Mouse (Mus musculus): ENCODE results near the gene Shisa8.

Shisa8 gene

DNA sequence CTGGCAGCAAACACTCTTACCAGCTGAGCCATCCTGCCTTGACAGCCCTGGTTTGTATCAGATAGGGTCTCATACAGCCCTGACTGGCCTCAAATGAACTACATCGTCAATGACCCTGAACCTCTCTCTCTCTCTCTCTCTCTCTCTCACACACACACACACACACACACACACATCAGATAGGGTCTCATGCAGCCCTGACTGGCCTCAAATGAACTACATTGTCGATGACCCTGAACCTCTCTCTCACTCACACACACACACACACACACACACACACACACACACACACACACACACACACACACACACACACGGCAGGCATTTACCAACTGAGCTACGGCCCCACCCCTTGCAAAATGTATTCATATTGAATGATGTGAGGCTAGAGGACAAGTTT is 18.5 kb upstream of the Shisa8 start:
- Histone ChIP-seq H3K36me3 (ENCODE audit: control insufficient read depth, insufficient read depth, low read length, poor library complexity, severe bottlenecking) (no peaks in the 10 kb centered on the region), H3K27me3 (ENCODE audit: control insufficient read depth, insufficient read depth, low read length, poor library complexity, severe bottlenecking) (no peaks in the 10 kb centered on the region)
- DNase-seq (ENCODE audit: low read depth, low spot score): no peak

DNA sequence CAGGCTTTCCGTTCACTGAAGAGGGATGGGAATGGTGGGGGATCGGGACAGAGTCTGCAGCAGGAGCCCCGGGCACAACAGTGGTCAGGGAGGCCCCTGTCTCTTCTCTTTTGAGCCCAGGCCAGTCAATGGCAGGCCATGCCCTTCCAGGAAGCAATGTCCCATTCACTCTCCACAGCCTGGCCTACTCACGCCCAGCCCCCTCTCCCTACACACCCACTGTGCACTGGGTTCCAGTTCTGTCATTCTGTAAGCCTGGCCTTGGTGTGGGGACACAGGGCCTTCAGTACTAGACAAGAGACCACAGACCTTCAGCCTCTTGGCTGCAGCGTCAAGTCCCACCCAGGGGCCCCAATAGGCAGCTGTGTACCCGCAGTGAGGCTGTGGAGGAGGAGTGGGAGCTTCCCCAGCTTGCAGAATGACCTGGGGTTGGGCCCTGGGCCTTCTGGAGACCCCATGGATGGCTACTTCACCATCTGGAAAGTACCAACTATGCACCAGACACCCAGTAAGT is 17.5 kb upstream of the Shisa8 start:
- DNase-seq (ENCODE audit: low read depth, low spot score): no peak
- no peaks in the 10 kb centered on the region for H3K36me3 ChIP-seq (ENCODE audit: control insufficient read depth, insufficient read depth, low read length, poor library complexity, severe bottlenecking)
- no peaks in the 10 kb centered on the region for H3K27me3 ChIP-seq (ENCODE audit: control insufficient read depth, insufficient read depth, low read length, poor library complexity, severe bottlenecking)

DNA sequence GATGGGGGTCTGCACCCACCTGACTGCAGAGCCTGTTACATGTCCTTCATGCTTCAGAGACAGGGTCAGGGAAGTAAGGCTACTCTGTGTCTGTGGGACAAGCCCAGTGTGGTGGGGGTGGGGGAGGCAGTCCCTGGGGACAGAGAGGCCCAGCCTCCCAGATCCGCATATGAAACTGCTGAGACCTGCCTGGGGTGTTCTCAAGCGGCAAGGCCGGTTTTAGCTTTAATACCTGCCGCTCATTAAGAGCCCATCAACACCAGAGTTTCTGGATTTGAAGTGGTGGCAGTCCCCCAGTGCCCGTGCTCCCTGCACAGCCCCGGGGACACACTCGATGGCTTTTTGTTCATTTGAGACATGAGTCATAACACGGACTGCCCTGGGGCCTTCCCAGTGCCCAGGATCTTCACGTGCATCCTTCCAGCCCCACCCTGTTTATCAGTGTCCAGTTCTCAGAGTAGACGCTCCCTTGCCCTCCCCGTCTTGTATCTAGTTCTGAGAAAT is 17.0 kb upstream of the Shisa8 start:
- Histone ChIP-seq H3K36me3 (ENCODE audit: control insufficient read depth, insufficient read depth, low read length, poor library complexity, severe bottlenecking) (no peaks in the 10 kb centered on the region), H3K27me3 (ENCODE audit: control insufficient read depth, insufficient read depth, low read length, poor library complexity, severe bottlenecking) (no peaks in the 10 kb centered on the region)
- peak; percentile 78 for DNase-seq (ENCODE audit: low read depth, low spot score)

DNA sequence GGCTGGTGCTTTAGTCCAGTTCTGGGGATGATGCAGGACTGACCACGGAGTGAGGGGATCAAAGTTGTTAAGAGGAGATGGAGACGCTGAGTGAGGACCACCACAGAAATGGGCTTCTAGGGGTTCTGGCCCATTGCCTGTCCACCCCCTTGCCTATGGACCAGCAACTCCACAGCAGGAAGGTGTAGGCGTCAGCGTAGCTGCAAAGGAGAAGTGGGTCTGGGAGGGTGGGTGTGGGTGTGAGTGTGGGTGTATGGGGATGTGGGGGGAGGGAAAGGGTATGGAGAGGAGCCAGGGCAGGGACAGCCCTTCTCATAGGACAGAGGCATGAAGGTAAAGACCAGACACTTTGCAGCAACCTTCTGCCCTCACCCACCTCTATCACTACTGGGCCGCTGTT is 13.2 kb upstream of the Shisa8 start:
- Histone ChIP-seq H3K36me3 (ENCODE audit: control insufficient read depth, insufficient read depth, low read length, poor library complexity, severe bottlenecking) (peaks cover 7% of the 10 kb centered on the region; the same call in 1 of the 2 replicates), H3K27me3 (ENCODE audit: control insufficient read depth, insufficient read depth, low read length, poor library complexity, severe bottlenecking) (no peaks in the 10 kb centered on the region)
- DNase-seq (ENCODE audit: low read depth, low spot score): peak; percentile 63

DNA sequence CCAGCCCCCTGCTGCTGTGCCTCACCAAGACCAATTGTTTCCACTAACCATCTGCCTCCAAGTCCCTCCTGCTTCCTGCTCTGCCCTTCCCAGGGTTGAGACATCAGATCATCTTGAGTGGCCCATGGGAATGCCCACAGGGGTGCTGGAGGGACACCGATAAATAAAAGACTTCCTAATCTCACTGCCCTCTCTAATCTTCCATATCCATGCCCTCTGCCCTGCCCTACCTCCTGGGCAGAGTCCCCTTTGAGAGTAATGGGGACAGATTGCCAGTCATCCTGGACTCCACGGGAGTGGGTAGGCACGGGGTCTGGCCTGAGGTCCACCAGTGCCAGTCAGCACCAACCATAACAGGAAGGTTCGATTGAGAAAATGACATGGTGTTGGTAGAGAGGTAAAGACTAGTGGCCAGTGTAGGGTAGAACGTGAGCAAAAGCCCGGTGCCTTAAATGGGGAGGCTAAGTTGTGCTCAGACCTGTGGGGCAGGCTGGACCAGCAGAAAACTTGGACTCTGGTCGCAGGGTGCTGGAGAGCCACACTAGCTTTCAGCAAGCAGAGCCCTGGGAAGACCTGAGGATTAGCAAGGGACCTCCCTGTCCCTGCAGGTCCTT is 12.1 kb upstream of the Shisa8 start:
- Histone ChIP-seq H3K36me3 (ENCODE audit: control insufficient read depth, insufficient read depth, low read length, poor library complexity, severe bottlenecking) (peaks cover 7% of the 10 kb centered on the region; the same call in 1 of the 2 replicates), H3K27me3 (ENCODE audit: control insufficient read depth, insufficient read depth, low read length, poor library complexity, severe bottlenecking) (no peaks in the 10 kb centered on the region)
- peak; percentile 50 for DNase-seq (ENCODE audit: low read depth, low spot score)

DNA sequence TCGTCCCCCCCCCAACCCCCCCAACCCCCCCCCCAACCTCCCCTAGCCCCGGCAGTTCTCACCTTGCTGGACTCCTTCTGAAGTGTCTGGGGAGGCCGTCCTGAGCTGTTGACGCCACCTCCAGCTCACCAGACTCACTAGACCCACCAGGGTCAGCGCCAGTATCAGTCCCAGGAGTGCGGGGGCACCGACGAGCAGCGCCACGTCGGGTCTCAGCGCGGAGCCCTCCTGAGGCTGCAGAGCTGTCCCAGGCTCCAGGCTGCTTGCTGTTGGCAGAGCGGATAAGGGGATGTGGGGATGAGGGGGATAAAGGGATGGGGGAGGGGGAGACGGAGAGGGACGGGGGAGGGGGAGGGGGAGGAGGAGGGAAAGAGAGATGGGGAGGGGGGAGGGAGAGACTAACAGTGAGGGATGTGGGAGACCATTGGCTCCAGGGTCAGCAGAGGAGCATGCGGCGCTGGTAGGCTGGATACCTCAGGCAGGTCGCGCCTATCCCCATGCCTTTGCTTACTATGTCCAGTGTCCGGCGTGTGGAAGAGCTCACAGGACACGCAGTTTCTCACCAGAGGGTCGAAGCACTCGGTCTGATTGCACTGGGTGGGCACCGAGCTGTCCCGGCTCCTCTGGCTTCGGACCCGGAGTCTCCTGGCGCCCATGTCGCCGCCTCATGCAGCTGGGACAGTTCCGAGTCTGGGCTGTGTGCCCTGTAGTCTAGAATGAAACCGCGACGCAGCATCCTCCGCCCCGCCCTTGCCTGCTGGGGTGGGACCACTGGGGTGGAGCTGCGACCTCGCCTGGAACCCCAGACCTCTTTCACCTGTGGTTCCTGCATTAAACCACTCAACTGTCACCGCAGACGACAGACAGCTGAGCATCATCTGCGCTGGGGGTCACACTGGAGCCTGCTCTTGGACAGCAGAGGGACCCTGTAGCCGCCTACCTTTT is 11.3 kb upstream of the Shisa8 start, which contains the start of gene Tnfrsf13c:
Gene Tnfrsf13c (minus strand): TSS at position 713 of the 945 bp plus-strand sequence.
- DNase-seq (ENCODE audit: low read depth, low spot score): peak; percentile 88
- peaks cover 7% of the 10 kb centered on the region; the same call in 1 of the 2 replicates for H3K36me3 ChIP-seq (ENCODE audit: control insufficient read depth, insufficient read depth, low read length, poor library complexity, severe bottlenecking)
- H3K27me3 ChIP-seq (ENCODE audit: control insufficient read depth, insufficient read depth, low read length, poor library complexity, severe bottlenecking): no peaks in the 10 kb centered on the region

DNA sequence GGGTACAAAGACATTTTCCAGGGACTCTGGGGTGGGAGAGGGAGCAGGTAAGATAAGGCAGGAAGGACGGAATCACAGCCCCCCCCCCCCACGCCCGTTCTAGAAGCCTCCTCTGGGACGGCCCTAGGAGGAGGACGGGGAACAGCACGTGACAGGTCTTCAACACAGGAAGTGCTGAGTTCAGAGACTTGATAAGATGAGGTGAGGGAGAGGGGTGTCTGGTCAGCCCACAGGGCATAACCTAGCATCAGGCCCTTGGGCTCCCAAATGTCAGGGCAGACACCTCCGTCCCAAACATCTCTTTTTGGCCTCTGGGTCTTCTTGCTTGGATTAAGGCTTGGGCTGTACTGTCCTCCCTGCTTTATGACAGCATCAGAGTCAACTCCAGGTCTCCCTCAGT is 10.6 kb upstream of the Shisa8 start:
- Histone ChIP-seq H3K27me3 (ENCODE audit: control insufficient read depth, insufficient read depth, low read length, poor library complexity, severe bottlenecking) (no peaks in the 10 kb centered on the region), H3K36me3 (ENCODE audit: control insufficient read depth, insufficient read depth, low read length, poor library complexity, severe bottlenecking) (peaks cover 7% of the 10 kb centered on the region; the same call in 1 of the 2 replicates)
- DNase-seq (ENCODE audit: low read depth, low spot score): peak; percentile 53

DNA sequence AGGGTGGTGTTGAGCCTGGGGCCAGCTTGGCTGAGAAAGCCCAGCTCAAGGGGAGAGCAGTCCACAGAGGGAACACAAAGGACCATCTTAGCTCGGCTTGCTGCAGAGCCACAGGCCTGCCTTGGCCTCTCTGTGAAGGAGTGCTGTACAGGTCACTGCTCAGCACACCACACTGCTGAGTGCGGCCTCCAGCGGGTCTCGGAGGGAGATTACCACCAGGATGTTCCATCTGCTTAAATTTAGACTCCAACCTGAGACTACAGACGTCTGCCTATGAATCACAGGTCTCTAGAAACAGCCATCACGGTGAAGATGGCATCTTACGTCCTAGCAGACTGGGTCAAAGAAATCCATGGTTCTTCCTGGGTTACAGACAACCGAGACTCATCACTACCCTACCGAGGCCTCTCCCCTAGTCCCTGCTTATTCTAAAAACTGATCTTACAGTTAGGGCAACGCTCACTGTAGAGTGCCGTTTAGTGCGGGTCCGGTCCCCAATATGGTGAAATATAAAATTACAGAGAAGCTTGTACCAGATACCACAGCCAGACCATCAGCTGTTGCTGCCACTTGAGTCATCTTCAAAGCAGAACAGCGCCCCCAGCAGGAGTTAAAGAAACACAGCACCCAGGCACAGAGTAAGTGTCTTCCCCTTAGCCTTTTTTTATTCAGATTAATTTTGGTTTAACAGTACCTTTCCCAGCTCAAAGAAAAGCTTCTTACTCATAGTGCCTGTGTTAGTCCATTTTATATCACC is 8.7 kb upstream of the Shisa8 start:
- H3K27me3 ChIP-seq (ENCODE audit: control insufficient read depth, insufficient read depth, low read length, poor library complexity, severe bottlenecking): no peaks in the 10 kb centered on the region
- peaks cover 7% of the 10 kb centered on the region; the same call in 1 of the 2 replicates for H3K36me3 ChIP-seq (ENCODE audit: control insufficient read depth, insufficient read depth, low read length, poor library complexity, severe bottlenecking)
- DNase-seq (ENCODE audit: low read depth, low spot score): peak; percentile 71

DNA sequence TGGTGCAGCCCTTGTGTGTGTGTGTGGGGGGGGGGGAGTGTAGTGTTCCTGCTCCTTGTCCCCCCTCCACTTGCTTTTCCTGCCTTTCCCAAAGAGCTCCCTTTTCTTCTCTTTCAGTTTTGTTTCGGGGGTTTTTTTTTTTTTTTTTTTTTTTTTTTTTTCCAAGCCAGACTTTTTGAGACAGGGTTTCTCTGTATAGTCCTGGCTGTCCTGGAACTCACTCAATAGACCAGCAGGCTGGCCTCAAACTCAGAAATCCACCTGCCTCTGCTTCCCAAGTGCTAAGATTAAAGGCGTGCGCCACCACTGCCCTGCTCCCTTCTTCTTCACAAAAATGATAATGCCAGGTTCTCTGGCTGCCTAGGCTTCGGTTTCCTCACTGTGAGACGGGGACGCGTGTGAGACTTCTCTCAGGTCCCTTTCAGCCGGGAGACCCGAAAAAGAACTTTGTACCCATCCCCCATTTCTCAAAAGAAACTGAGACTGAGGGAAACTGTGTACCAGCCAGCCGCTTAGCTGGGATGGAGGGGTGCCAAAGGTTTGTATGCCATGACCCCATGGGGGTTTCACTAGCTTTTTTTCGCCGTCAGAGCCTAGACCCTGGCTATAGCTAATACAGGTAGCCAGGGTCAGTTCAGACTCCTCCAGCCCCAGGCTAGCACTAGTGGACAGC is 7.5 kb upstream of the Shisa8 start:
- Histone ChIP-seq H3K27me3 (ENCODE audit: control insufficient read depth, insufficient read depth, low read length, poor library complexity, severe bottlenecking) (no peaks in the 10 kb centered on the region), H3K36me3 (ENCODE audit: control insufficient read depth, insufficient read depth, low read length, poor library complexity, severe bottlenecking) (peaks cover 7% of the 10 kb centered on the region; the same call in 1 of the 2 replicates)
- no peak for DNase-seq (ENCODE audit: low read depth, low spot score)

DNA sequence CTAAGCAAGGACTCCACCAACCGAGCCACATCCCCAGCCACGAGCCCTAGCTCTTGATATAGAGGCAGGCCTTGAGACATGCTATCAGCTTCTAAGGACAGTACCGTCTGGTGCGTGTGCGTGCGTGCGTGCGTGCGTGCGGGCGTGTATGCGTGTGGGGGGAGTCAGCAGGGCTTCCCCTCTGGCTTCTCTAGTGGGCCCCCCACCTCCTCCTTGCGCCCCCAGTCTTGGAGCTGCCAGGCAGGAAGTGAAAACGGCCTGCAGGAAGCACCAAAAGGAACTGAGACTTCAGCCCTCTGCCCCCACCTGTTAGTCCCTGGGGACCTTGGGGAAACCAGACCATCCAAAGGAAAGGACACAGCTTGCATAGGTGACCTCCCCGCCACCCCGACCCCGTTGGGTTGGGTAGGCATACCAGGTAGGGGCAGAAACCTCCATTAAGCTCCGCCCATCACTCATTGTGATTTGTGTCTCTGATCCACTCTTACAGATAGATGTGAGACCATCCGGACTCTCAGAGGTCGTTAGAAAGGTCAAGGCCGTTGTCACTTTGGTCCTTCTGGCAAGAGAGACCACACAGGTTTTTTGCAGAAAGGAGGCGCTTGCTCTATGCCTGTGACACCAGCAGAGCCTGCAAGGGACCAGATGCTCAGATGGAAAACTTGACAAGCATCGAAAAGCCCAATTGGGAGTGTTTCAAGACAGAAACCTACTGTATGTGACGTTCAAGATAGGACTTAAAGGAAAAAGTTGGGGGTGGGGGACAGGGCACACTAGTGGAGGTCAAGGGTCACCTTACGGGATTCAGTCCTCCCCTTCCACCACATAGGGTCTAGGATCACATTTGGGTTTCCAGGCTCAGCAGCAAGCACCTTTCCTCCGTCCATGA is 6.4 kb upstream of the Shisa8 start:
- H3K36me3 ChIP-seq (ENCODE audit: control insufficient read depth, insufficient read depth, low read length, poor library complexity, severe bottlenecking): peaks cover 7% of the 10 kb centered on the region; the same call in 1 of the 2 replicates
- no peaks in the 10 kb centered on the region for H3K27me3 ChIP-seq (ENCODE audit: control insufficient read depth, insufficient read depth, low read length, poor library complexity, severe bottlenecking)
- peak; percentile 93 for DNase-seq (ENCODE audit: low read depth, low spot score)

DNA sequence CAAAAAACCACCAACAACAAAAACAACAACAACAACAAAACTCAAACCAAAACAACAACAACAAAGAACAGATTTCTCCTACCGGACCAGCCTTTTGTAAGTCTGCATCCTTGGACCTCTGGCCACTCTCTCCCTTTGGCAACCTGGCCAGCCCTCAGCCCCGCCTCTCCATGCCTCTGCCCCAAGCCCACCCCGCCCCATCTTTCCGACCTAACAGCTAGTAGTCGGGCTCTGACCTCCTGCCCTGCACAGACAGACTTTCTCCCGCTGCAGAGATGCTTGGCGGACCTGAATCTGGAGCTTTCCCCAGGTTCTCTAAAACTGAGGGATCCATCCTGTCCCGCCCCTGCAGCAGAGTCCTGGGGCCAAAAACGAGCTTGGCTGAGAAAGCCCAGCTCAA is 5.4 kb upstream of the Shisa8 start:
- DNase-seq (ENCODE audit: low read depth, low spot score): no peak
- H3K36me3 ChIP-seq (ENCODE audit: control insufficient read depth, insufficient read depth, low read length, poor library complexity, severe bottlenecking): peaks cover 7% of the 10 kb centered on the region; the same call in 1 of the 2 replicates
- H3K27me3 ChIP-seq (ENCODE audit: control insufficient read depth, insufficient read depth, low read length, poor library complexity, severe bottlenecking): no peaks in the 10 kb centered on the region

DNA sequence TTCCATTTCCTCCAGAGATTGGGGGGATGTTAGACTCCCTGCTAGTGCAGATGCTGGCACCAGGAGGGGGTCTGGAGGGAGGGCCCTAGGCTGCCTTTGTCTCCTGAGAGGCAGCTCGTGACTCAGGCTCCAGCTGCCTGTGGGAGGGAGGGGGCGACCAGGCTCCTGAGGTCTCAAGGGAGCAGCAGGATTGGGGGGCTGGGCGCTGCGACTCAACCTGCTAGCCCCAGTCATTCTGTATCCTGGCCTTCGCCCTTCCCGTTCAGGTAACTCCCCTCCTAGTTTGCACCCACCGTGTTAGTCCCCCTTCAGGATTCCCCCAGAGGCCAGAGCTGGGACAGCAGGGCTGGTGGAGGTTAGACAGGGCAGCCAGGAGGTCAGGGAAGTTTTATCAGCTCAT is 4.4 kb upstream of the Shisa8 start:
- peaks cover 2% of the 10 kb centered on the region; the same call in 1 of the 2 replicates for H3K36me3 ChIP-seq (ENCODE audit: control insufficient read depth, insufficient read depth, low read length, poor library complexity, severe bottlenecking)
- no peak for DNase-seq (ENCODE audit: low read depth, low spot score)
- H3K27me3 ChIP-seq (ENCODE audit: control insufficient read depth, insufficient read depth, low read length, poor library complexity, severe bottlenecking): no peaks in the 10 kb centered on the region

DNA sequence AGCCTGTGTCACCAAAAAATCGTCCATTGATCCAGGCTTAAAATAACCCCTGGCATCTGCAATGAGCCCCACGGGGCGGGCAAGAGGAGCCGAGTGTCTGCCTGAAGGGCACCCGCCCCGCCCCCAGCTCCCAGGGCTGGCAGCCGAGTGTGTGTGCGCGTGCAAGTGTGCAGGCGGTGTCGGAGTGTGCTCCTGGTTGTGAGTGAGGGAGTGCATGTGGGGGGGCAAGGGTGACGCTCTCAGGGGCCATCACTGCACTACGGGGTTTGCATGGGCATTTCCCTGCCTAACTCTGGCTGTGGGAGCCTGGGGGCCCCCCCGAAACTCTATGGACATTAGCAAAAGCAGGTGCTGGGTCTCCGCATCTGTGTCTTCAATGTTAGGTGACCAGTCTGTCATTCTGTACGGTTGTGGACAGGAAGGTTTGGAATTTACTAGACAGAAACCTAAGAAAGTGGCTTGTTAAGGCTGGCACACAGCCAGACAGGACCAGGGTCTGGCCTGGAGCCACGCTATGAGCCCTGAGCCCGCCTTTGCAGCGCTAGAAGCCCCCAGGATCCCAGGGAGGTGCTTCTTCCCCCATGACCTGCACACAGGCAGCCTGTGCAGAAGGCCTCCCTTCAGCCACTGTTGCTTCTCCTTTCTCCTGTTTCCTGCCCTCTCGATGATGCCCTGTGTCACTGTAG is 3.7 kb upstream of the Shisa8 start:
- DNase-seq (ENCODE audit: low read depth, low spot score): no peak
- Histone ChIP-seq H3K36me3 (ENCODE audit: control insufficient read depth, insufficient read depth, low read length, poor library complexity, severe bottlenecking) (no peaks in the 10 kb centered on the region), H3K27me3 (ENCODE audit: control insufficient read depth, insufficient read depth, low read length, poor library complexity, severe bottlenecking) (no peaks in the 10 kb centered on the region)
